Mouse (Mus musculus): ENCODE data around the gene Socs3.

DNA sequence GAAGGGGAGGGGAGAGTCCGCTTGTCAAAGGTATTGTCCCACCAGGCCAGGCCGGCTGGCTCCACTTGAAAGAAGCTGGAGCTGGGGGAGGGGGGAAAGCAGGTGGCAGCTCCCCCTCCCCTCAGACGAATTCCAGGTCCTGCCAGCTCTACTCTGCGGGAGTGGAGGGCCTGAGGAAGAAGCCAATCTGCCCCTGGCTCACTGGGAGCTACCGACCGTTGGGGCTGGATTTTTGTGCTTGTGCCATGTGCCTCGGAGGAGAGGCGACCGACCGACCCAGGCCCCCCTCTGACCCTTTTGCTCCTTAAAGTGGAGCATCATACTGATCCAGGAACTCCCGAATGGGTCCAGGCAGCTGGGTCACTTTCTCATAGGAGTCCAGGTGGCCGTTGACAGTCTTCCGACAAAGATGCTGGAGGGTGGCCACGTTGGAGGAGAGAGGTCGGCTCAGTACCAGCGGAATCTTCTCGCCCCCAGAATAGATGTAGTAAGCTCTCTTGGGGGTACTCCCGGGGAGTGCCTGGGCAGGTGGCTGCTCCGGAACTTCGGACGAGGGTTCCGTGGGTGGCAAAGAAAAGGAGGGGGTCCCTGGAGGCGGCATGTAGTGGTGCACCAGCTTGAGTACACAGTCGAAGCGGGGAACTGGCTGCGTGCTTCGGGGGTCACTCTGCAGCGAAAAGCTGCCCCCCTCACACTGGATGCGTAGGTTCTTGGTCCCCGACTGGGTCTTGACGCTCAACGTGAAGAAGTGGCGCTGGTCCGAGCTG, 2.4 kb downstream of the Socs3 start:
- no peak for TF ChIP-seq SRF (IDR thresholded peaks at IDR 0.05; ENCODE audit: control insufficient read depth, insufficient read length, low read depth)
- no peak for TF ChIP-seq TCF3 (IDR thresholded peaks at IDR 0.05; ENCODE audit: insufficient read length, low read depth)
- no peak for TF ChIP-seq POLR2A (IDR thresholded peaks at IDR 0.05; ENCODE audit: insufficient read length, low read depth)
- TF ChIP-seq MYOG (IDR thresholded peaks at IDR 0.05; ENCODE audit: control insufficient read depth in 1 of 3, insufficient read depth in 1 of 3, insufficient read length in 2 of 3, low read depth in 2 of 3): no peak
- no peak for TF ChIP-seq REST (IDR thresholded peaks at IDR 0.05; ENCODE audit: insufficient read depth, insufficient read length)
- no peak for TF ChIP-seq POLR2AphosphoS2 (IDR thresholded peaks at IDR 0.05; ENCODE audit: insufficient read length, low read depth)
- TF ChIP-seq USF1 (IDR thresholded peaks at IDR 0.05; ENCODE audit: low read depth): no peak
- TF ChIP-seq E2F4 (IDR thresholded peaks at IDR 0.05; ENCODE audit: insufficient read depth): no peak

All from myocyte (in vitro differentiated cells).